Mouse (Mus musculus) kidney, embryonic 15.5 days (tissue): ENCODE measurements around the gene Pard3. TPM values are rescaled to one million over a fixed set of nuclear protein-coding genes. Genes with fewer than 3 reads are reported as not detected.

Experiments
- ATAC-seq: fragments of 200-750 bp; cut with Nextera tagmentation; replicated peaks from 2 replicates; pipeline ENCODE4 v1.8.0; 2017; ENCODE audit warnings: moderate TSS enrichment; ENCODE audit not compliant: low FRiP score
- H3K27ac ChIP-seq: fragments of 300-500 bp; sonication (generic); 2 replicates; pipeline ENCODE4 v1.5.1; 2015; ENCODE audit warnings: mild to moderate bottlenecking, inconsistent platforms
- H3K27me3 ChIP-seq: fragments of 300-500 bp; sonication (generic); 2 replicates; pipeline ENCODE4 v1.6.1; 2015; ENCODE audit warnings: inconsistent platforms
- H3K36me3 ChIP-seq: fragments of 300-500 bp; sonication (generic); 2 replicates; pipeline ENCODE4 v1.6.1; 2015; ENCODE audit warnings: inconsistent platforms
- H3K4me1 ChIP-seq: fragments of 300-500 bp; sonication (generic); 2 replicates; pipeline ENCODE4 v1.6.1; 2015; ENCODE audit warnings: inconsistent platforms
- H3K4me2 ChIP-seq: fragments of 300-500 bp; sonication (generic); 2 replicates; pipeline ENCODE4 v1.6.1; 2015; ENCODE audit warnings: moderate library complexity, mild to moderate bottlenecking, inconsistent platforms
- H3K4me3 ChIP-seq: fragments of 300-500 bp; sonication (generic); replicated peaks from 2 replicates; pipeline ENCODE4 v1.5.1; 2015; ENCODE audit warnings: mild to moderate bottlenecking, inconsistent platforms
- H3K9ac ChIP-seq: fragments of 300-500 bp; sonication (generic); 2 replicates; pipeline ENCODE4 v1.6.1; 2015; ENCODE audit warnings: mild to moderate bottlenecking, inconsistent platforms
- H3K9me3 ChIP-seq: fragments of 300-500 bp; sonication (generic); replicated peaks from 2 replicates; pipeline ENCODE4 v1.6.1; 2016; ENCODE audit warnings: inconsistent platforms
- WGBS: fragments of 180-500 bp; shearing (Covaris S2); methylation state at CpG from one replicate; pipeline ENCODE4 v1.1.7; 2015; ENCODE audit warnings: mixed read lengths; 5-methylcytosine and 5-hydroxymethylcytosine counted together
- polyA plus RNA-seq: library from polyadenylated mRNA; unstranded; fragments of >200 nt; fragmentation: Nextera tagmentation; extraction: Ambion mirVana; gene quantifications from 2 replicates; pipeline ENCODE4 v1.2.1, GENCODE M21; 2015

The Pard3 gene
- polyA plus RNA-seq, 1 experiment from 2014 or later = 27.5 TPM

- no peak for ATAC-seq
- Histone ChIP-seq H3K27me3 (no peaks in the 10 kb centered on the region), H3K4me3 (no peak overlapping the region), H3K4me2 (no peak overlapping the region), H3K36me3 (no peaks in the 10 kb centered on the region), H3K4me1 (peaks cover 17% of the 10 kb centered on the region), H3K27ac (no peak overlapping the region), H3K9me3 (no peaks in the 10 kb centered on the region), H3K9ac (no peak overlapping the region)
- 72% methylated on average over 5 of the region's 5 CpGs for whole genome bisulfite sequencing
Observed at GRCm38 (mm10) chr8:127113209-127113608, 49.5 kb downstream of the Pard3 start.

DNA sequence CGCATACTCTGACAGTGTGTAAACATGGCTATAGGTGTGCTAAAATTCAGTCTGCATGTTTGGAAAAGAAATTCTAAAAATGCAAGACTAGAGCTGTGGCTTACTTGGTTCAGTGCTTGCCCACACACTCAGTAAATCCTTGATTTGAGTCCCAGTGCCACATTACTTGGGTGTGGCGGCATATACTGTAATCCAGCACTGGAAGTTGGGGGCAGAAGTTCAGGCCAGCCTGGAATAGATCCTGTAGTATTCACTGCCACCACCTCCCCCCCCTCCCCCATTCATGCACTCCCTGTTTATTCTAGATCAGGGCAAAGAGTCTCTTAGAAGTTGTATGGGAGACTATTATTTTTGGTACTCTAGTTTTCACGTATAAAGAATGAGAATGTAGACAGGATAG, 52.1 kb downstream of the Pard3 start:
- no peaks in the 10 kb centered on the region for H3K27me3 ChIP-seq
- ATAC-seq = no peak
- no peaks in the 10 kb centered on the region for H3K36me3 ChIP-seq
- H3K4me2 ChIP-seq = no peak overlapping the region
- peaks cover 23% of the 10 kb centered on the region for H3K4me1 ChIP-seq
- no peak overlapping the region for H3K9ac ChIP-seq
- no peak overlapping the region for H3K27ac ChIP-seq
- H3K4me3 ChIP-seq = no peak overlapping the region
- WGBS = 81% methylated on average over 3 of the region's 3 CpGs
- no peaks in the 10 kb centered on the region for H3K9me3 ChIP-seq

- Histone ChIP-seq H3K4me2 (no peak overlapping the region), H3K27me3 (no peaks in the 10 kb centered on the region), H3K9me3 (no peaks in the 10 kb centered on the region), H3K36me3 (no peaks in the 10 kb centered on the region), H3K4me3 (no peak overlapping the region), H3K27ac (no peak overlapping the region), H3K4me1 (peaks cover 20% of the 10 kb centered on the region), H3K9ac (no peak overlapping the region)
- no peak for ATAC-seq
- WGBS = 81% methylated on average over 11 of the region's 11 CpGs
Observed at GRCm38 (mm10) chr8:127118373-127118861, 54.7 kb downstream of the Pard3 start.

DNA sequence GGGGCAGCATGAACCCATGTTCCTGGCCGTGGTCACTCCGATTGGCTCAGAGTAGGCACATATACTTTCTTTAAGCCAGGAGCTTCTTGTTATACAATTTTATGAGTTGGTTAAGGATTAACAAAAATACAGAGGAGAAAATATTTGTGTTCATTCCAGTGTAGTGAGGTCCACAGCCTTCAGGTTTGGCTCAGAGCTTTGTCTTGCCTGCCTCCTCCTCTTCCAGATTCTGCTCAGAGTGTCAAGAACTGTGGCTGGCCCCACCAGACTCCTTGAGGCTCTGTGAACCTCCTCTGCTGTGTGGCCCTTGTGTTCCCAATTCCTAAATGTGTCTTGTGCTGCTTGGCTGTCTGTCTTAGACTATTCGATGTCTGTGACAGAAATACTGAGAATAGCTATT, 59.7 kb downstream of the Pard3 start:
- WGBS = 81% methylated on average over 3 of the region's 3 CpGs
- Histone ChIP-seq H3K36me3 (no peaks in the 10 kb centered on the region), H3K4me1 (peaks cover 44% of the 10 kb centered on the region), H3K9ac (no peak overlapping the region), H3K4me2 (no peak overlapping the region), H3K9me3 (no peaks in the 10 kb centered on the region), H3K27ac (peak overlapping the region; percentile 28), H3K27me3 (no peaks in the 10 kb centered on the region), H3K4me3 (no peak overlapping the region)
- no peak for ATAC-seq

DNA sequence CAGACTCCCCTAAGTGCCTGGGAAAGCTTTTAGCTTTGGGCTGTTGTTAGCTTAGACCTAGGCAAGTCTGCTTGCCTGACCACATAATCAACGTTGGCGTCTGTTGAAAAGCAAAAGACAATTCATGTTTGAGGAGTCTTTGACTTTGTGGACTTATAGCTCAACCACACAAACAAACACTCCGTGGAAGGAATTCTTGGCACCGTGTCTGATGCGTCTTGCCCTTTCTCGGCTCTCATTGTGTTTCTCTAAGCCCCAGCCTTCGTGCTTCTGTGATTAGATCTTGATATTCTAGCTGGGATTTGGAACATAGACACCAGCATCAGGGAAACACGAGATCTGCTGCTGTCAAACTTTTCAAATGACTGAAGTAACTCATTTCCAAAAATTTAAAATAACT, 61.1 kb downstream of the Pard3 start:
- Histone ChIP-seq H3K4me3 (no peak overlapping the region), H3K27ac (0 out of 2 replicates have a peak overlapping the region, but pooled peaks have one; percentile 10), H3K4me2 (no peak overlapping the region), H3K27me3 (no peaks in the 10 kb centered on the region), H3K4me1 (peaks cover 49% of the 10 kb centered on the region), H3K9me3 (no peaks in the 10 kb centered on the region), H3K9ac (no peak overlapping the region), H3K36me3 (no peaks in the 10 kb centered on the region)
- WGBS = 43% methylated on average over 8 of the region's 8 CpGs
- ATAC-seq = no peak

DNA sequence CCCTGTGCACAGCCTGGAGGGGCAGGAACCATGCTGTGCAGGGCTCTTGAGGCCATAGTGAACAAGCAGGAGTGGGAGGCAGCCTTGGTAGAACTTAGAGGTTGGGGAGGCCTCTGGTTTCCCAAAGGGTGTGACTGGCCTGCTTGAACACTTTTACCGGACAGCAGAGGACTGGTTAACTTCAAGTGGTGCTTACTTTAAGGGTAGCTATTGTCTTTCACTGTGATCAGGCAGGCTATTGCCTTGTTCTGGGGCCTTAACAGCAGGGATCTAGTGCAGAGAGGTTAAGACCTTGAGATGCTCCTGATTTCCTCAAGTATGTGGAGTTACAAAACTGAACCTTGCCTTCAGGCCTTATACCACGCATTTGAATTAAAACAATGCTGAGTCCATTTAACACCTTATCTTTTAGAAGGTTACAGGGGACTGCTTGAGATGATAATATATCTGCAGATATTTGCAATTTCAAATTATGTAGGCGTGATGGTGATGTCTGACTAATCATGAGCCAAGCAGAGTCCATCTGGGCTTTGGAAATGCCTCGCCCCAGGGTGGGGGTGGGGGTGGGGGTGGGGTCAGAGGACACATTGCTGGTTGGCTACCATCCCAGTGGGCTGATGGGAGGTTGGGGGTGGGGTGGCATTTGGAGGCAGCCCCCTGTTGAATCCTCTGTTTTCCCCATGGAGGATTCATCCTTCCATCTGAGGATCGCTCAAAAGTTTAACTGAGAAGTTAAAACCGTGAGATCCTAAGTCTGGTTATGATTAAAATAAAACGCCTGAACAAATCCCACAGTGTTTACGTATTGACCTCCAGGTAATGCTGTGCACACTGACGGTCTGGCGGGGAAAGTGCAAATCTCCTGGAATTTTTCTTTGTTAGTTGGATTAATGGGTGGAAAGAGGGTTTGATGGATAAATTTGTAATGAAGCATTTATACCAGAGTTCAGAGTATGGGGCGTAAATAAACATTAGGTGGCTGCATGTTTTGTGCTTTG, 62.3 kb downstream of the Pard3 start:
- no peak for ATAC-seq
- H3K4me2 ChIP-seq = no peak overlapping the region
- no peak overlapping the region for H3K9ac ChIP-seq
- no peak overlapping the region for H3K4me3 ChIP-seq
- H3K36me3 ChIP-seq = no peaks in the 10 kb centered on the region
- no peaks in the 10 kb centered on the region for H3K9me3 ChIP-seq
- WGBS = 47% methylated on average over 11 of the region's 11 CpGs
- no peak overlapping the region; the same call in 1 of the 2 replicates for H3K27ac ChIP-seq
- H3K4me1 ChIP-seq = peaks cover 58% of the 10 kb centered on the region
- H3K27me3 ChIP-seq = no peaks in the 10 kb centered on the region

- no peak overlapping the region for H3K9ac ChIP-seq
Observed at GRCm38 (mm10) chr8:127128781-127129396, 65.2 kb downstream of the Pard3 start.

DNA sequence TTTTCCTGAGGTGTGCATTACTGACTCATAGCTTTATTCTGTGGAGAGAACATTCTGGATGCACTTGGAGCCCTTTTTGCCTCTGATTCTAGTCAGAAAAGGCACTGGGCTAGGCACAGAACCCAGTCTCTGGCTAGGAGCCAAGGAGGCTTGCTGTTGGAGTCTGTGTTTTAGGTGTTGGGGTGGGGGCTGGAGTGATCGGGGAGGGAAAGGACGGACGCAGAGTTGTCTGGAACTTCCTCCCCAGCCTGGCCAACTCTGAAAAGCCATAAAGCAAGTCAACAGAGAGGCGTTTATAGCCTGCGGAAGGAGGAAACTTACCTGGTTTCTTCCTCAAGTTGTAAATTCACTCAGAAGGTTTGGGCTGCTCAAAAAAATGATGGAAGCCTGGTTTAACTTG, 70.6 kb downstream of the Pard3 start:
- H3K9me3 ChIP-seq = no peaks in the 10 kb centered on the region
- 16% methylated on average over 5 of the region's 5 CpGs for WGBS
- no peaks in the 10 kb centered on the region for H3K27me3 ChIP-seq
- H3K9ac ChIP-seq = no peak overlapping the region
- no peaks in the 10 kb centered on the region for H3K36me3 ChIP-seq
- no peak overlapping the region for H3K4me2 ChIP-seq
- ATAC-seq = no peak
- H3K4me1 ChIP-seq = peaks cover 70% of the 10 kb centered on the region
- no peak overlapping the region for H3K4me3 ChIP-seq
- H3K27ac ChIP-seq = no peak overlapping the region

More at GRCm38 (mm10) chr8:127128781-127129396, 65.2 kb downstream of the Pard3 start:
- Histone ChIP-seq H3K27me3 (no peaks in the 10 kb centered on the region), H3K9me3 (no peaks in the 10 kb centered on the region), H3K4me3 (no peak overlapping the region), H3K27ac (peak overlapping the region; percentile 59; the same call in 1 of the 2 replicates), H3K36me3 (no peaks in the 10 kb centered on the region), H3K4me1 (peaks cover 59% of the 10 kb centered on the region), H3K4me2 (no peak overlapping the region)
- no peak for ATAC-seq
- 34% methylated on average over 8 of the region's 8 CpGs for WGBS

GRCm38 (mm10) chr8:127136201-127136600, 72.5 kb downstream of the Pard3 start:
- WGBS = 55% methylated on average over 2 of the region's 2 CpGs
- Histone ChIP-seq H3K4me3 (no peak overlapping the region), H3K4me1 (peaks cover 56% of the 10 kb centered on the region), H3K9ac (no peak overlapping the region), H3K9me3 (no peaks in the 10 kb centered on the region), H3K27ac (no peak overlapping the region), H3K36me3 (no peaks in the 10 kb centered on the region), H3K27me3 (no peaks in the 10 kb centered on the region), H3K4me2 (no peak overlapping the region)
- ATAC-seq = no peak

DNA sequence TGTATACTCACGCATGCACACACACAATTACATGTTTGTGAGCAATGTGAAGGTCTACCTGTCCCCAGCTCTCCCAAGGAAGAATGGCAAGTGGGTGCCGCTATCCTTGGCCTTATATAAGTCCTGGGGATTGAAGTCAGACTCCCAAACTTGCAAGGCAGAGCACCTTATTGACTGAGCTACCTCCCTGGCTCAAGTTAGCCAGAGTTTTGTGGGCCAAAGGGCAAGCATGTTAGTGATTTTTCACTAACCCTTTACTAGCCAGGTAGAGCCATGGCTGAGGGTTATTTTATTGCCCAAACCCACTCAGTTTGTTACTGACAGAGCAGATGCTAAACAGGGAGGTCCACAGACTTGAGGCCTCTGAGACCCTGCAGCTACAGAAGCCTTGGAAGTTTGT, 73.1 kb downstream of the Pard3 start:
- H3K27ac ChIP-seq = 0 out of 2 replicates have a peak overlapping the region, but pooled peaks have one; percentile 16
- no peak for ATAC-seq

GRCm38 (mm10) chr8:127139154-127139553, 75.5 kb downstream of the Pard3 start:
- no peak overlapping the region for H3K4me2 ChIP-seq
- H3K4me3 ChIP-seq = no peak overlapping the region
- WGBS = 40% methylated on average over 1 of the region's 1 CpGs
- H3K27me3 ChIP-seq = no peaks in the 10 kb centered on the region
- H3K27ac ChIP-seq = no peak overlapping the region
- H3K9ac ChIP-seq = no peak overlapping the region
- no peaks in the 10 kb centered on the region for H3K9me3 ChIP-seq
- H3K4me1 ChIP-seq = peaks cover 53% of the 10 kb centered on the region
- H3K36me3 ChIP-seq = no peaks in the 10 kb centered on the region
- ATAC-seq = peak; percentile 55

More for the DNA sequence above, 73.1 kb downstream of the Pard3 start:
- H3K4me3 ChIP-seq = no peak overlapping the region
- no peak overlapping the region for H3K4me2 ChIP-seq
- H3K9ac ChIP-seq = no peak overlapping the region
- no peaks in the 10 kb centered on the region for H3K27me3 ChIP-seq
- no peaks in the 10 kb centered on the region for H3K9me3 ChIP-seq
- no peaks in the 10 kb centered on the region for H3K36me3 ChIP-seq
- 92% methylated on average over 2 of the region's 2 CpGs for WGBS
- peaks cover 56% of the 10 kb centered on the region for H3K4me1 ChIP-seq

DNA sequence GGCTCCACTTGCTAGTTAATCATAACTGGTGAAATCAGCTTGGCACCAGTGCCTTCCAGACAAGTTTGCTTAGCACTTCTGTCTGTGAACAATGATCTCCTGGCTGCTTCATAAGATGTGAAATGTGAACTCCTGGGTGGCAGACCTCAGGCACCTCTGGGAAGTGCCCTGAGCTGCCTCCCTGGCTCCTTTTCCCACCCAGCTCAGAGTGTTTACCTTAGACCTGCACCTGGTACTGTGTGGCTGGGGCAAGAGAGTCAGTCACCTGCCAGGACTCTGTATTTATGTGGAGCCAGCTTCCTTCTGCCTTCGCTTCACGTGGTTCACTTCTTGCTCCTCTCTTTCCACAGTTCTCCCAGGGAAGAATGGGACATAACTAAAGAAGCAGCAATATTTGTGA, 77.3 kb downstream of the Pard3 start:
- 94% methylated on average over 2 of the region's 2 CpGs for WGBS
- H3K27ac ChIP-seq = no peak overlapping the region
- H3K4me3 ChIP-seq = no peak overlapping the region
- H3K9me3 ChIP-seq = no peaks in the 10 kb centered on the region
- H3K36me3 ChIP-seq = no peaks in the 10 kb centered on the region
- H3K4me2 ChIP-seq = no peak overlapping the region
- H3K9ac ChIP-seq = no peak overlapping the region
- ATAC-seq = no peak
- no peaks in the 10 kb centered on the region for H3K27me3 ChIP-seq
- peaks cover 48% of the 10 kb centered on the region for H3K4me1 ChIP-seq
